Mouse (Mus musculus): ENCODE data around the gene Sp9.

Gene Sp9

DNA sequence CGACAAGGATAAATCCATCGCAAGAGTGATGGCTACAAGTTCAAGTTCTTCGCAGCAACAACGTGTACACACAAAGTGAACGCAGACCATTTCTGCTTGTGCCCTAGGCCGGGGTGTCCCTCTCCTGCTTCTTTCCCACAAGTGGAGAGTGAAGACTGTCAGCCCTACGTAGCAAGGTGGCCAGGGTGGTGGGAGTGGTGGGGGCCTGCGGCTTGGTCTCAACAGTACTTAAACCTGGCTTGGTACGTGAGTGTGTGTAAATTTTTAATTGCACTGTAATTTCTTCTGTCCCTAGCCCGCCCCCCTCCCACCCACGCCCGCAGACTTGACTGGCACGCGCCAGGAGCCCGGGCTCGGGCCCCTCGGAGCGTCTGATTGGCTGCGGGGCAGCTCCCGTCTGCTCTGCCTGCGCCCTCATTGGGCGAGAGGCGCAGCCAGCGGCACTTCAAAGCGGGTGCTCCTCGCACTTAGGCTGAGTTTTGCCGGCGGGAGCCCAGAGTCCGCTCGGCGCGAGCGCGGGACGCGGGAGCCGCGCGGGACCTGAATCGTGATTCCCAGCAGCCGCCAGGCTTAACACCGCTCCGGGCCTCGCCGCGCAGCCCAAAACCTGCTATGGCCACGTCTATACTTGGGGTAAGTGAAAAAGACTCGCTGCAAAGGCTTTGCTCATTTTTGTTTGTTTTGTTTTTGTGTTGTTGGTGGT lies at the start of gene Sp9:
TSS of gene Sp9 (plus strand) at position 467 of the 703 bp plus-strand sequence.
- DNase-seq (ENCODE audit: low spot score) = no peak

DNA sequence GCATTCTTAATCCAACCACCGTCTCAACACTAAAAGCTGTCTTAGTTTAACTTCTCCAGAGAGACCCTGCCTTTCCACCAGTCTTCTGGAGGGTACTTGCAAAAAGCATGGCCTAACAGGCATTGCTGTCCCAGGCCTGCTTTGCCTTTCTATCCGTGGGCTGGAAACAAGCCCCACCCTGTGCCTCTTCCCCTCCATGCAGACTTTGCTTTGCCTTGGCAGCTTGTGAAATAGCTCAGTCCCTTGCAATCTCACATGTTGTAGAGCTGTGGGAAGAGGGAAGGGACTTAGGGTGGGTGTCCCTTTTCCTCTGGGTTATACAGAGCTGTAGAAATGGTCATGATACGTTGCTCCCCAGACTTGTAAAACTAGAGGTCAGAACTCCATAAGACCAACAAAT lies 40.6 kb upstream of the Sp9 start:
- DNase-seq (ENCODE audit: low spot score) = no peak

DNA sequence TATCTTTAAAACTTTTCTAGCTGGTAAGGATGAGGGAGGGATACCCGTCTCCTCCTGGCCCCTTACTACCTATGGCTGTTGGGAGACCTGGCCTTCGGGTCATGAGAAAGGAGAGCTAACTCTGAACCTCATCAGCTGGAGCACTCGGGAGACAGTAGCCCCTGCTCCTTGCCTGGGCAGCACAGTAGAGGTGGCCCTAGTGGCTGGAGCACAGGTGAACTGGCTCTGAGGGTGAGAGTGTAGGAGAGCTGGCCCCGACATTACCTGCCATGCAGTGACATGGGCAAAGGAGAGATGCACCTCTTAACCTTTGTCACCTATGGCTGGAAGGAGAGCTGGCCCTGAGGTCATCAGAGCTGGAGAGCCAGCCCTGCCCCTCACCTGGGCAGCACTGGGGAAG lies 30.4 kb upstream of the Sp9 start:
- DNase-seq (ENCODE audit: low spot score) = no peak

DNA sequence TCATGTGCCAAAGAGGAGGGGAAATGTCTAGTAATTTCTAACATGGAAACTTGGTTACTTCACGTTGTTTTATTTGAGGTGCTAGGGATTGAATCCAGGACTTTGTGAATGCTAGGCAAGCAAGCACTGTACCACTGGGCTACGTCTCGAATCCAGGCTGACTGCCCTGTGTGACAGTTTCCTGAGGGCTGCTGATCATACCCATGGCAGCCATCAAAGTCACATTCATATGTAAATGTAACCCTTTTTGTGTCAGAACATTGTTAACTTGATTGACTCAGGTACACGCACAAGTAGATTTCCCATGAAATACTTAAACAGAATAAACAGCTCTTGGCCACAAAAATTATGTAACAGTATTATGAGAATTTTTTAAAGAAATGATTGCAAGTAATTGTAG lies 23.0 kb upstream of the Sp9 start:
- no peak for DNase-seq (ENCODE audit: low spot score)

- DNase-seq (ENCODE audit: low spot score) = no peak
Observed at GRCm38 (mm10) chr2:73263172-73263765, 8.5 kb upstream of the Sp9 start.

DNA sequence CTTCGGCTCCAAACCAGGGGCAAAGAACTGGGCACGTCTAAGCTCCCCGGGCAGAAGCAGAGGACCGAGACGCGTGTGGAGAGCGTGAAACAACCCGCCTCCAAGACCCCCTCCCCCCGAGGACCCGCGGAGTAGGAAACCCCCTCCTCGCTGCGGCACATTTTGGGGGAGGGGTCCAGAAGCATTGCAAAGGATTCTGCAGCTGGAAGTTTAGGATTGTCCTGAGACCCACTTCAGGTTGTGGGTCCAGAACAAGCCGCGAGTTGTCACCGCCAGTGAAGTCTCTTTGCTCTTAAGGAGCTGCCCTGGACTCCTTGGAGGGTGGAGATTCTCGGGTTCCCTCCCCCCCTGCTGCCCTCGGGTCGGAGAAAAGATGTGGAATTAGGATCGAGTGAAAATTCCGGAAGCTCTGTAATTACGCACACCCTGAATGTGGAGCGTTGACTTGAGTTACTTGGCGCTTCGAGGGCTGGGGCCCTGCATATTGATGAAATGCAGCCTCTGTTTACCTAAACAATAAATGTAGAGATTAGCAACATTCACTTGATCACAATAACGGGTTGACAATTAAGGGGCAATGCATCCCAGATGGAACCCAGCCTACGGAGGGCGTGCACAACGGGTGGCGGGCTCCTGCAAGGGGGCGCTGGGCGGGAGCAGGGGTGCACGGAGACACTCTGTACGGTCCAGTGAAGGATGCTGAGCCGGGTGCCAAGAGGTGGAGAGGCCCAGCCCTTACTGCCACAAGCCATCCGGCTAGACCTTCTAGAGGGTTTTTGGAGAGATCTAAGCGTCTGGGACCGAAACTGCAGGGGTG lies 7.7 kb upstream of the Sp9 start:
- DNase-seq (ENCODE audit: low spot score) = no peak

- no peak for DNase-seq (ENCODE audit: low spot score)
Observed at GRCm38 (mm10) chr2:73264611-73265195, 7.0 kb upstream of the Sp9 start.

DNA sequence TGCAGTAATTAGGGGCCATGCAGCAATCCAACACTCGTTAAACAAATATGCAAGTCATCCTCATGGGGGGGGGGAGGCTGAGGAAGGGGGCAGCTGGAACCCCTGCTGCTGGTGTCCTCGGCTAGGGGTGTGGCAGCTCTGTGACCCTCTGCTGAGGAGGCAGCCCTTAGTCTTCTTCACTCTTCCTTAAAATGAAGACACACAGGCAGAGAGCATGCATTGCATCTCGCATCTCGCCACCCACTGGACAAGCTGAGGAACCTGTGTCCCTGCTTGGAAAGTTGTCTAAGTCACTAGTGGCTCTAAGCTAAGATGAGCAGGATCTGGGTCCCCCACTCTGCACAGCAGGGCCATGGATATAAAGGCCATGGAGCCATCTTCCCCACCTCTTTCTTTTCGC lies 5.7 kb upstream of the Sp9 start:
- no peak for DNase-seq (ENCODE audit: low spot score)

- no peak for DNase-seq (ENCODE audit: low spot score)
Observed at GRCm38 (mm10) chr2:73266623-73267022, 5.1 kb upstream of the Sp9 start.

- DNase-seq (ENCODE audit: low spot score) = no peak
Observed at GRCm38 (mm10) chr2:73267231-73267630, 4.5 kb upstream of the Sp9 start.

DNA sequence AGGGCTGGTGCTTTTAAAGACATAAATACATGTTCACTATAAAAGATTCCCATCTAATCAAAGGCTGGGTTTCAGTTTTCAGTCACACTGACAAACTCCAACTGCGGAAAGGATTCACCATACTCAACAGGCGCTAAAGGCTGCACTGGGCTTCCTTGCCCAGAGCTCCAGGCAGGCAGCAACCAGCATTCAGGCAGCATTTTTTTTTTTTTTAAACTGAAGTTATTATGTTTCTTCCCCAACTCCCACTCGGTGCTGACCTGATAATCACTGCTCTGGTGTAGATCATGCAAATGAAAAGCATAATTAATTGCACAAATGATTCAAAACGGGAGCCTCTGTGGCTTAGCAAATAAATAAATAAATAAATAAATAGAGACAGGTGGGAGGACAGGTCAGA lies 3.9 kb upstream of the Sp9 start:
- DNase-seq (ENCODE audit: low spot score) = no peak

GRCm38 (mm10) chr2:73268281-73268680 lies 3.4 kb upstream of the Sp9 start:
- DNase-seq (ENCODE audit: low spot score) = no peak

- no peak for DNase-seq (ENCODE audit: low spot score)
Observed at GRCm38 (mm10) chr2:73268836-73269395, 2.8 kb upstream of the Sp9 start.

- no peak for DNase-seq (ENCODE audit: low spot score)
Observed at GRCm38 (mm10) chr2:73269666-73270065, 2.1 kb upstream of the Sp9 start.

DNA sequence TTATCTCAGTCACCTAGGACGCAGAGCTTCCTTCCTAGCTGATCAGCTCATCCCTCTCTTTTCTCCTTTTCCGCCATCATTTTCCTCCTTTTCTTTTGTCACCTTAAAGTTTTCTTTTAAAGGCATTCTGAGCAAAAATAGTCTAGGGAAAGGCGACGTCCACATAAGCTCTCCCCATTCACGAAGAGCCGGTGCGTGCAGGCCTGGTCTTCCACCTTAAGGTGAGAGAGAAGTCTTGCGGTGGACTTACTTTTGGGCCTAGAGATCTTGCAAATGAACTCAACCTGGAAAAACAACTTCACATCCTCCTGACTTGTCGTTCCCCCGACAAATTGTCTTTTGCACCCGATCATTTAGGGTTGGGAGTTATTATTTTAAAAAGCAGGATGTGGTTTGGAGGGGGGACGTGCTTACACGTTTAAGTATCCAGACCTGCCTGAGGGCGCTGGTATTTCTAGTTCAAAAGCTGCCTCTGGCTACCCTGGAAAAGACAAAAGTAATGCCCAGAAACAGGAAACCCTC lies 1.6 kb upstream of the Sp9 start:
- no peak for DNase-seq (ENCODE audit: low spot score)

- no peak for DNase-seq (ENCODE audit: low spot score)
Observed at GRCm38 (mm10) chr2:73270593-73271458, 899 bp upstream of the Sp9 start.

- DNase-seq (ENCODE audit: low spot score) = no peak
Observed at GRCm38 (mm10) chr2:73272351-73273248, 875 bp downstream of the Sp9 start.

- no peak for DNase-seq (ENCODE audit: low spot score)
Observed at GRCm38 (mm10) chr2:73273249-73274118, 1.8 kb downstream of the Sp9 start.
